Mouse (Mus musculus) olfactory bulb, adult 2 months (tissue): ENCODE results near the gene Phyhd1. TPM values are rescaled to one million over a fixed set of nuclear protein-coding genes. Genes with fewer than 3 reads are reported as not detected.

Experiments used
- H3K27ac ChIP-seq: fragments of 200-500 bp; 2 replicates; pipeline ENCODE4 v1.5.1; 2012; ENCODE audit warnings: low read depth, low read length; ENCODE audit not compliant: insufficient read depth
- H3K4me1 ChIP-seq: fragments of 200-500 bp; 2 replicates; pipeline ENCODE4 v1.6.1; 2012; ENCODE audit warnings: low read length; ENCODE audit not compliant: control insufficient read depth, insufficient read depth
- H3K4me3 ChIP-seq: fragments of 200-500 bp; 2 replicates; pipeline ENCODE4 v1.5.1; 2012; ENCODE audit warnings: mild to moderate bottlenecking, low read depth, low read length, moderate library complexity; ENCODE audit not compliant: insufficient read depth
- CTCF ChIP-seq: fragments of 200-500 bp; IDR thresholded peaks from 2 replicates; pipeline ENCODE4 v1.5.1; 2012; ENCODE audit warnings: low read depth, mild to moderate bottlenecking, low read length, moderate library complexity; ENCODE audit not compliant: insufficient read depth
- POLR2A ChIP-seq: fragments of 200-500 bp; IDR thresholded peaks from 2 replicates; pipeline ENCODE4 v1.6.1; 2012; ENCODE audit warnings: mild to moderate bottlenecking, low read depth, low read length, moderate library complexity; ENCODE audit not compliant: insufficient read depth
- WGBS: fragments of 180-500 bp; shearing (Covaris S2); methylation state at CpG from one replicate; pipeline ENCODE4 v1.1.7; 2018; 5-methylcytosine and 5-hydroxymethylcytosine counted together
- polyA plus RNA-seq: library from polyadenylated mRNA; stranded (reverse); fragments of >200 nt; gene quantifications from 2 replicates; pipeline ENCODE4 v1.2.4, GENCODE M21; 2012; ENCODE audit warnings: low replicate concordance; ENCODE audit not compliant: missing spikeins, insufficient read depth, insufficient read length

The Phyhd1 gene
- polyA plus RNA-seq, 1 experiment: not detected

DNA sequence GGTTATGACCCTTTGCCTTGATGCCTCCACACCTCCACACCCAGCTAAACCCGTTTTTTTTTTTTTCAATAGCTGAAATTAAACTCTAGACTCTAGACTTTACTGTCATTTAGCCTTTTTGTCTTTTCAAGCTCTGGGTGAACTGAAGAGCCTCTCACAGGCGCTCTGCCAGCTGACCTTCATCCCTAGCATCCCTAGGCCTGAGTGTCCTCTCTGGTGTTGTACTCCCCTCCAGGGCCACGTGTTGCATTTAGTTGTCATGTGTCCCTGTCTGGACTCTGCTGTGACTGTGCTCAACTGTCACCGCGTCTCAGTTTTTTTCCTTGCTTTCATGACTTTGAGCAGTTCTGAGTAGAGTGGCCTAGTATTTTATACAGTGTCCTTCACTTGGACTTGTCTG, 34.0 kb downstream of the Phyhd1 start:
- no peak overlapping the region for H3K4me3 ChIP-seq
- H3K4me1 ChIP-seq: no peaks in the 10 kb centered on the region
- WGBS: 89% methylated on average over 5 of the region's 5 CpGs

DNA sequence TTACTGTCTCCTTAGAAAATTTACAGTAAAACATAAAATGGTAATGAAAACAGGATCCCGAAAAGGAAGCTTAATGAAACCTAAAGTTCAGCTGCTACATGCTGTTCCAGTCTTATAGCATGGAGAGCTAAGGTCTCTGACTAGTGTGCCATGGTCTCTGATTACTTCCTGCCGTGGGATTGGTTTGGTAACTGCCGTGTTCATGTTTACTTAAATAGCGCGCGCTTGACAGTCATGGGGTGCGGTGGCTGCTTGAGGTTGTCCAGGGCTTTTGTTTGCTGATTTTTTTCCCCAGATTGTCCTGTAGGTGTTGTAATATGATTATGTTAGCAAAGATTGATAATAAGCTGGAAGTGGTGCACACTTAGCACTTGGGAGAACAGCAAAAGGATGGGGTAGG, 40.1 kb downstream of the Phyhd1 start:
- 94% methylated on average over 7 of the region's 7 CpGs for WGBS
- no peak for TF ChIP-seq CTCF
- TF ChIP-seq POLR2A: no peak
- H3K4me3 ChIP-seq: no peak overlapping the region
- no peak overlapping the region for H3K27ac ChIP-seq
- H3K4me1 ChIP-seq: no peaks in the 10 kb centered on the region

More for the DNA sequence above, 34.0 kb downstream of the Phyhd1 start:
- TF ChIP-seq CTCF (no peak), POLR2A (no peak)
- no peak overlapping the region for H3K27ac ChIP-seq

DNA sequence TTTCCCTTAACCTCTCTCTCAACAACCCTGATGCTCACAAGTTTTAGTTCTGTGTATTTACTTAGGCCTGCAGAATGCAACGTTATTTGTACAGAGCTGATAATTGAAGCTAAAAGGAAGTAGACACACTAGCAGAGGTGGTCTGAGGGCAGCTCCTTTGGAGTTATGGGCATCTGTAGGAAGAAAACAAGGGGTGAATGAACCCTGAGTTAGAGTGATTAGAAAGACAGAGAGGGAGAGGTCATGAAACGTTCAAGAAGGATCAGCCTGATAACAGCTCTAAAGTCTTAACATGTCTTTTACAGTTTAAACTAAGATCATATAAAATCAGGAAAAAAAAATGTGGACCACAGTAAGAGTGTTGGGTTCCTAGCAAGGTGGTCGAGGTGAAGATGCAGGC, 43.3 kb downstream of the Phyhd1 start:
- Histone ChIP-seq H3K4me1 (no peaks in the 10 kb centered on the region), H3K4me3 (no peak overlapping the region), H3K27ac (no peak overlapping the region)
- TF ChIP-seq POLR2A: no peak
- TF ChIP-seq CTCF: no peak
- WGBS: 92% methylated on average over 3 of the region's 3 CpGs

DNA sequence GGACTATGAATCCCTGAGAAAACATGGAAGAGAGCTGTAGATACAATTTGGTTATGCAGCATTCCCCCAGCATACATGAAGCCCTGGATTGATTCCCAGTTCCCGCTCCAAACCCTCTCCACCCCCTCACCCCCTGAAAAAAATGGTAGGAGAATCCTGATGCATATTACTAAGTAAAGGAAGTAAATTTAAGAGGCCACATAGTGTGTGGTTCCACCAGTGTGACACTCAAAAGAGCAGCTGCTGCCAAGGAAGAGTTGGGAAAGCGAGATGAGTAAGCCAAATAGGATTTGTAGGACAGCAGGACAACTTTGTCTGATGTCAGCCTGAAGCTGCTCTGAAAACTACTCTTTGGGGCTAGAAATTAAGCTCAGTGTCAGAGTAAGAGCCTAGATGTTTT, 45.5 kb downstream of the Phyhd1 start:
- Histone ChIP-seq H3K27ac (no peak overlapping the region), H3K4me3 (no peak overlapping the region), H3K4me1 (no peaks in the 10 kb centered on the region)
- 81% methylated on average over 2 of the region's 2 CpGs for WGBS
- no peak for TF ChIP-seq POLR2A
- TF ChIP-seq CTCF: no peak

DNA sequence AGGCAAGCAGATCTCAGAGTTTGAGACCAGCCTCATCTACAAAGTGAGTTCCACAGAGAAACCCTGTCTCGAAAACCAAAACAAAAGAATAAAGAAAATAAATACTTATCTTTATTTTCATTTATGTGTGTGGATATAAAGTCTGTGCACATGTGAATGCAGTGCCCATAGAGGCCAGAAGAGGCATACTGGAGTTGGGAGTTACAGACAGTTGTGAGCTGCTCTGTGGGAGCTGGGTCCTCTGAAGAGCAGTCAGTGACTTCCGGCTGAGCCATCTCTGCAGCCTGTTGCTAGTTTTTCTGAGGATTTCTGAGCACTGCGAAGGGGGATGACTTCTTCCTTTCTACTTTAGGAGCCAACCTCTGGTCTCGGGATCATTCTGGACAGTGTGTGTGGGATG, 50.1 kb downstream of the Phyhd1 start:
- WGBS: 93% methylated on average over 4 of the region's 4 CpGs
- TF ChIP-seq CTCF: no peak
- TF ChIP-seq POLR2A: no peak
- no peaks in the 10 kb centered on the region for H3K4me1 ChIP-seq

DNA sequence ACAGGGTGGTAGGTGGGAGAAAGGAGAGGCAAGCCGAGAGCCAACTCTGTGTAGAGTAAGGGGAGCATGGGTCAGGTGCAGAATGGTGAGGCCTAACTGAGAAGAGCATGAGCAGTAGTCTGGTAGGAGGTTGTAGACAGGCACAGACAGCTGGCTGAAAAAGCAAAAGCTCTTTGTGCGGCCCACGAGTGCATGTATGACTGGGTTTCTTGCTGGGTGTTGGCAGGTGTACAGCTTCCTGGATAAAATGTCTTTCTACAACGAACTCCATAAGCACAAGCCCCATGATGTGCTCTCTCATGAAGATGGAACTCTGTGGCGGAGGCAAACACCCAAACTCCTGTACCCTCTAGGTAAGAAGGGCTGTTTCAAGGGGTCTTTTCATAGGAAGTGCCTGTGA, 51.0 kb downstream of the Phyhd1 start:
- no peak for TF ChIP-seq POLR2A
- no peak for TF ChIP-seq CTCF
- 87% methylated on average over 5 of the region's 5 CpGs for WGBS
- no peaks in the 10 kb centered on the region for H3K4me1 ChIP-seq
- no peak overlapping the region for H3K4me3 ChIP-seq
- no peak overlapping the region for H3K27ac ChIP-seq

More for the DNA sequence above, 50.1 kb downstream of the Phyhd1 start:
- Histone ChIP-seq H3K27ac (no peak overlapping the region), H3K4me3 (no peak overlapping the region)

DNA sequence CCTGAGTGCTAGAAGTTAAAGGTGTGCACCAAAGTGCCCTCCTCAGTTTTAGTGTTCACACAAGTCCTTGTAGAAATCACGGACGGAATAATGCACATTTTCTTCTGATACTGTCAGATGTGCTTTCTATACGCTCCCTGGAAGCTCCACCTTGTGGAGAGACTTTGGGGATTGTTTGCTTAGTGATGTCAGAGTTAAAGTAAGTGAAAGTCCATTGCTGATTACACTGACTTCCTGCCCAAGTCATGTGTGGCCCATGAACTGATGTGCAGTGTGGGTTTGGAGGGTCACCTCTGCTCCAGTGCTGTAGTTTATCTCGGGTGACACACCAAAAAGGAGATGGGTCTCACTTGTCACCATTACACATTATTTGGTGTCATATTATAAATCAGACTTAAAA, 53.3 kb downstream of the Phyhd1 start:
- TF ChIP-seq POLR2A (no peak), CTCF (no peak)
- Histone ChIP-seq H3K27ac (no peak overlapping the region), H3K4me3 (no peak overlapping the region), H3K4me1 (no peaks in the 10 kb centered on the region)
- WGBS: 95% methylated on average over 4 of the region's 4 CpGs

DNA sequence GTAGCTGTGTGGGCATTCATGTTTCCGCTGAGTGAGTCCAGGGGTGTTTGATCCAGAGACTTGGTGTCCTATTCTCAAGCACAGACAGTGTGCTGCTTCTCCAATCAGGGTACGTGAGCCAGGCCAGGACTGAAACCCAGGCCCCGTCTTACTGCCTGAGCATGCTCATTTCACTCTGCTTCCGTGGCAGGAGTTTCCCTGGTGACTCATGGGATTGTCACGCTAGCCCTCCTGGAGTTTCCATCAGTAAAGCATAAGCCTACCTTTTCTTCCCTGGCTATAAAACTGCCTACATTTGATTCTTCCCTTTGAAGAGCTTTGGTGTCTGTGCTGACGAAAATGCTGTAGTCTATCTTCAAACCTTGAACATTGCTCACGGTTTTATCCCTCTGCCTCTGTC, 57.1 kb downstream of the Phyhd1 start:
- Histone ChIP-seq H3K4me1 (no peaks in the 10 kb centered on the region), H3K4me3 (no peak overlapping the region), H3K27ac (no peak overlapping the region)
- TF ChIP-seq CTCF (no peak), POLR2A (no peak)
- WGBS: 75% methylated on average over 7 of the region's 7 CpGs

DNA sequence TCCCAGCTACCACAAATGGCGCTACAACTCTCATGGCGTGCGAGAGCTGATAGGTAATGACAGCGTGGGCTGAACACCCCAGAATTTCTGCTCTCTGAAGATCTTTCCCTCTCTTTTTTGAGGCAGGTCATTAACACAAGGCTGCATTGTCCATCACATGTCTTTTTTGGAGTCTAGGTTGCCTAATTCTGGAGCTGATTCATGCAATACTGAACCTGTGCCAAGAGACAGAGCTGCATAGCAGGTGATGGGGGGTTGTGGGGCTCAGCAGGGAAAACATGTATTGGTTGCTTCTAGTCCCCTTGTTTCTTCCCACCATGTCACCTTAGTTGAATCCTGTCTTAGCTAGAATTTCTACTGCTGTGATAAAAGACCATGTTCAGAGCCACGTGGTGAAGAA, 59.3 kb downstream of the Phyhd1 start:
- Histone ChIP-seq H3K4me1 (no peaks in the 10 kb centered on the region), H3K4me3 (no peak overlapping the region), H3K27ac (no peak overlapping the region)
- WGBS: 90% methylated on average over 5 of the region's 5 CpGs
- TF ChIP-seq CTCF: no peak
- no peak for TF ChIP-seq POLR2A

DNA sequence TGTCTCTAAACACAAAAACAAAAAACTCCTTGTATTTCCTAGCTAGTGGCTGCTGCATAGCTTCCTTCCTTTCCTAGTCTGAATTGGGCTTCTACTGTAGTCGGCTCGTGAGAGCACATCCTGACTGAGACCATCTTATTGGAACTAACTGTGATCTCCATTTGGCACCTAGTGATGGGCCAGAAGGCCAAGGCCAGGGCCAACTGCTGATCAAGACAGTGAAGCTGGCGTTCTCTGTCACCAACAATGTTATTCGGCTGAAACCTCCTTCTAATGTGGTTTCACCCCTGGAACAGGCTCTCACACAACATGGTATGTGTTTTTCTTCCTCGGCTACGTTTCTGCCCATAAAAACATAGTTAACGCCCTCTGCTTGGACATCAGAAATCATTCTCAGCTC, 61.3 kb downstream of the Phyhd1 start:
- no peak for TF ChIP-seq CTCF
- TF ChIP-seq POLR2A: no peak
- 85% methylated on average over 7 of the region's 7 CpGs for WGBS
- H3K4me3 ChIP-seq: no peak overlapping the region

More for the DNA sequence above, 61.3 kb downstream of the Phyhd1 start:
- Histone ChIP-seq H3K4me1 (no peaks in the 10 kb centered on the region), H3K27ac (no peak overlapping the region)
